Mouse (Mus musculus) midbrain, embryonic 13.5 days (tissue): ENCODE measurements at regions not wholly inside any gene's neighbourhood (a gene's known extent, or its start where the extent isn't known, plus 50 kb on each side); places are given as distances from the start of the nearest gene placed in this dataset.

Experiments used
- ATAC-seq: fragments of 200-750 bp; cut with Nextera tagmentation; 2 replicates; pipeline ENCODE4 v1.8.0; 2017; ENCODE audit warnings: mild to moderate bottlenecking, moderate TSS enrichment, moderate library complexity
- H3K27ac ChIP-seq: fragments of 300-500 bp; sonication (generic); 2 replicates; pipeline ENCODE4 v1.5.1; 2015; ENCODE audit warnings: inconsistent platforms, mild to moderate bottlenecking, moderate library complexity
- H3K27me3 ChIP-seq: fragments of 300-500 bp; sonication (generic); 2 replicates; pipeline ENCODE4 v1.6.1; 2015; ENCODE audit warnings: mild to moderate bottlenecking, inconsistent platforms
- H3K36me3 ChIP-seq: fragments of 300-500 bp; sonication (generic); 2 replicates; pipeline ENCODE4 v1.6.1; 2015; ENCODE audit warnings: mild to moderate bottlenecking, inconsistent platforms
- H3K4me1 ChIP-seq: fragments of 300-500 bp; sonication (generic); replicated peaks from 2 replicates; pipeline ENCODE4 v1.6.1; 2015; ENCODE audit warnings: inconsistent platforms
- H3K4me2 ChIP-seq: fragments of 300-500 bp; sonication (generic); replicated peaks from 2 replicates; pipeline ENCODE4 v1.6.1; 2015; ENCODE audit warnings: moderate library complexity, mild to moderate bottlenecking, inconsistent platforms
- H3K4me3 ChIP-seq: fragments of 300-500 bp; sonication (generic); replicated peaks from 2 replicates; pipeline ENCODE4 v1.5.1; 2015; ENCODE audit warnings: mild to moderate bottlenecking, inconsistent platforms
- H3K9ac ChIP-seq: fragments of 300-500 bp; sonication (generic); replicated peaks from 2 replicates; pipeline ENCODE4 v1.6.1; 2015; ENCODE audit warnings: mild to moderate bottlenecking, inconsistent platforms
- H3K9me3 ChIP-seq: fragments of 300-500 bp; sonication (generic); 2 replicates; pipeline ENCODE4 v1.6.1; 2016; ENCODE audit warnings: mild to moderate bottlenecking, inconsistent platforms
- WGBS: fragments of 180-500 bp; shearing (Covaris S2); methylation state at CpG from one replicate; pipeline ENCODE4 v1.1.7; 2015; 5-methylcytosine and 5-hydroxymethylcytosine counted together

GRCm38 (mm10) chr17:62467072-62467471, 414.0 kb downstream of the Efna5 start:
- Histone ChIP-seq H3K4me3 (no peak overlapping the region), H3K27me3 (no peaks in the 10 kb centered on the region), H3K4me1 (no peaks in the 10 kb centered on the region), H3K9ac (no peak overlapping the region), H3K27ac (no peak overlapping the region), H3K9me3 (no peaks in the 10 kb centered on the region), H3K36me3 (no peaks in the 10 kb centered on the region), H3K4me2 (no peak overlapping the region)
- ATAC-seq = no peak
- 85% methylated on average over 5 of the region's 5 CpGs for WGBS

- Histone ChIP-seq H3K4me1 (no peaks in the 10 kb centered on the region), H3K4me2 (no peak overlapping the region), H3K9me3 (no peaks in the 10 kb centered on the region), H3K27ac (no peak overlapping the region), H3K27me3 (no peaks in the 10 kb centered on the region), H3K9ac (no peak overlapping the region), H3K4me3 (no peak overlapping the region), H3K36me3 (no peaks in the 10 kb centered on the region)
- no peak for ATAC-seq
- 77% methylated on average over 4 of the region's 4 CpGs for WGBS
Observed at GRCm38 (mm10) chr17:62464994-62465393, 416.1 kb downstream of the Efna5 start.

- H3K4me1 ChIP-seq = no peaks in the 10 kb centered on the region
- no peaks in the 10 kb centered on the region for H3K36me3 ChIP-seq
- no peak overlapping the region for H3K4me3 ChIP-seq
- no peak overlapping the region for H3K9ac ChIP-seq
- 67% methylated on average over 4 of the region's 4 CpGs for WGBS
- no peak overlapping the region for H3K4me2 ChIP-seq
- H3K9me3 ChIP-seq = no peaks in the 10 kb centered on the region
- H3K27ac ChIP-seq = no peak overlapping the region
- no peaks in the 10 kb centered on the region for H3K27me3 ChIP-seq
- no peak for ATAC-seq
Observed at GRCm38 (mm10) chr17:62464228-62464627, 416.9 kb downstream of the Efna5 start.

- no peak overlapping the region for H3K4me3 ChIP-seq
- no peak overlapping the region for H3K27ac ChIP-seq
- no peaks in the 10 kb centered on the region for H3K27me3 ChIP-seq
- H3K9ac ChIP-seq = no peak overlapping the region
- ATAC-seq = no peak
- WGBS = 90% methylated on average over 17 of the region's 17 CpGs
- no peaks in the 10 kb centered on the region for H3K9me3 ChIP-seq
- no peaks in the 10 kb centered on the region for H3K4me1 ChIP-seq
- H3K4me2 ChIP-seq = no peak overlapping the region
- no peaks in the 10 kb centered on the region for H3K36me3 ChIP-seq
Observed at GRCm38 (mm10) chr17:62461304-62462245, 419.5 kb downstream of the Efna5 start.

GRCm38 (mm10) chr17:62458964-62459363, 422.2 kb downstream of the Efna5 start:
- H3K27me3 ChIP-seq = no peaks in the 10 kb centered on the region
- no peaks in the 10 kb centered on the region for H3K36me3 ChIP-seq
- H3K9ac ChIP-seq = no peak overlapping the region
- ATAC-seq = no peak
- H3K9me3 ChIP-seq = no peaks in the 10 kb centered on the region
- WGBS = 39% methylated on average over 7 of the region's 7 CpGs
- no peak overlapping the region for H3K4me3 ChIP-seq
- no peak overlapping the region for H3K4me2 ChIP-seq
- H3K4me1 ChIP-seq = no peaks in the 10 kb centered on the region
- H3K27ac ChIP-seq = no peak overlapping the region

- Histone ChIP-seq H3K9me3 (no peaks in the 10 kb centered on the region), H3K4me2 (no peak overlapping the region), H3K27me3 (no peaks in the 10 kb centered on the region), H3K27ac (no peak overlapping the region), H3K4me3 (no peak overlapping the region), H3K36me3 (no peaks in the 10 kb centered on the region), H3K9ac (no peak overlapping the region), H3K4me1 (no peaks in the 10 kb centered on the region)
- ATAC-seq = no peak
- WGBS = 89% methylated on average over 4 of the region's 4 CpGs
Observed at GRCm38 (mm10) chr17:62438045-62438444, 443.1 kb downstream of the Efna5 start.

GRCm38 (mm10) chr17:62436044-62436443, 445.1 kb downstream of the Efna5 start:
- H3K4me2 ChIP-seq = no peak overlapping the region
- no peak overlapping the region for H3K4me3 ChIP-seq
- no peak for ATAC-seq
- H3K9ac ChIP-seq = no peak overlapping the region
- H3K9me3 ChIP-seq = no peaks in the 10 kb centered on the region
- no peaks in the 10 kb centered on the region for H3K27me3 ChIP-seq
- H3K4me1 ChIP-seq = no peaks in the 10 kb centered on the region
- WGBS = 89% methylated on average over 1 of the region's 1 CpGs
- no peaks in the 10 kb centered on the region for H3K36me3 ChIP-seq
- no peak overlapping the region for H3K27ac ChIP-seq

- H3K4me3 ChIP-seq = no peak overlapping the region
- H3K4me2 ChIP-seq = no peak overlapping the region
- 88% methylated on average over 11 of the region's 11 CpGs for WGBS
- no peaks in the 10 kb centered on the region for H3K9me3 ChIP-seq
- H3K27ac ChIP-seq = no peak overlapping the region
- H3K4me1 ChIP-seq = no peaks in the 10 kb centered on the region
- H3K9ac ChIP-seq = no peak overlapping the region
- H3K36me3 ChIP-seq = no peaks in the 10 kb centered on the region
- H3K27me3 ChIP-seq = no peaks in the 10 kb centered on the region
- no peak for ATAC-seq
Observed at GRCm38 (mm10) chr17:62423476-62424385, 457.4 kb downstream of the Efna5 start.

- Histone ChIP-seq H3K9me3 (no peaks in the 10 kb centered on the region), H3K4me3 (no peak overlapping the region), H3K27me3 (no peaks in the 10 kb centered on the region), H3K4me2 (no peak overlapping the region), H3K36me3 (no peaks in the 10 kb centered on the region), H3K9ac (no peak overlapping the region), H3K27ac (no peak overlapping the region), H3K4me1 (no peaks in the 10 kb centered on the region)
- 82% methylated on average over 8 of the region's 8 CpGs for WGBS
- ATAC-seq = no peak
Observed at GRCm38 (mm10) chr17:62417584-62417983, 463.5 kb downstream of the Efna5 start.

- ATAC-seq = no peak
- no peaks in the 10 kb centered on the region for H3K36me3 ChIP-seq
- no peaks in the 10 kb centered on the region for H3K4me1 ChIP-seq
- no peaks in the 10 kb centered on the region for H3K9me3 ChIP-seq
- 91% methylated on average over 4 of the region's 4 CpGs for WGBS
- H3K27me3 ChIP-seq = no peaks in the 10 kb centered on the region
- H3K4me3 ChIP-seq = no peak overlapping the region
- no peak overlapping the region for H3K9ac ChIP-seq
- H3K27ac ChIP-seq = no peak overlapping the region
- H3K4me2 ChIP-seq = no peak overlapping the region
Observed at GRCm38 (mm10) chr17:62415152-62415551, 466.0 kb downstream of the Efna5 start.

- Histone ChIP-seq H3K36me3 (no peaks in the 10 kb centered on the region), H3K4me1 (no peaks in the 10 kb centered on the region), H3K4me3 (no peak overlapping the region), H3K9ac (no peak overlapping the region), H3K27ac (no peak overlapping the region), H3K27me3 (no peaks in the 10 kb centered on the region), H3K4me2 (no peak overlapping the region), H3K9me3 (no peaks in the 10 kb centered on the region)
- ATAC-seq = no peak
- whole genome bisulfite sequencing = 95% methylated on average over 12 of the region's 12 CpGs
Observed at GRCm38 (mm10) chr17:62412666-62413180, 468.4 kb downstream of the Efna5 start.

GRCm38 (mm10) chr17:62403739-62404138, 477.4 kb downstream of the Efna5 start:
- no peaks in the 10 kb centered on the region for H3K36me3 ChIP-seq
- H3K9me3 ChIP-seq = no peaks in the 10 kb centered on the region
- H3K9ac ChIP-seq = no peak overlapping the region
- H3K4me2 ChIP-seq = no peak overlapping the region
- WGBS = 86% methylated on average over 1 of the region's 1 CpGs
- no peak for ATAC-seq
- H3K4me3 ChIP-seq = no peak overlapping the region
- no peaks in the 10 kb centered on the region for H3K4me1 ChIP-seq
- no peaks in the 10 kb centered on the region for H3K27me3 ChIP-seq
- H3K27ac ChIP-seq = no peak overlapping the region
